Mouse (Mus musculus) neural tube, embryonic 14.5 days (tissue): ENCODE data around the gene Slc35e3. TPM values are rescaled to one million over a fixed set of nuclear protein-coding genes. Genes with fewer than 3 reads are reported as not detected.
A peak's percentile ranks its signal among the peaks of the same experiment; 100 is the strongest.

ENCODE experiments used
- ATAC-seq: fragments of 200-750 bp; cut with Nextera tagmentation; 2 replicates; pipeline ENCODE4 v1.8.0; 2017; ENCODE audit warnings: low read depth, mild to moderate bottlenecking, moderate TSS enrichment, moderate library complexity
- H3K27ac ChIP-seq: fragments of 300-500 bp; sonication (generic); 2 replicates; pipeline ENCODE4 v1.5.1; 2014; ENCODE audit warnings: low read depth, mild to moderate bottlenecking, control low read depth, low read length, moderate library complexity, mixed read lengths
- H3K27me3 ChIP-seq: fragments of 300-500 bp; sonication (generic); 2 replicates; pipeline ENCODE4 v1.6.1; 2014; ENCODE audit warnings: low read length; ENCODE audit not compliant: control insufficient read depth, insufficient read depth
- H3K36me3 ChIP-seq: fragments of 300-500 bp; sonication (generic); 2 replicates; pipeline ENCODE4 v1.6.1; 2014; ENCODE audit warnings: low read length, mixed read lengths; ENCODE audit not compliant: control insufficient read depth, insufficient read depth
- H3K4me1 ChIP-seq: fragments of 300-500 bp; sonication (generic); 2 replicates; pipeline ENCODE4 v1.6.1; 2014; ENCODE audit warnings: low read length; ENCODE audit not compliant: control insufficient read depth, insufficient read depth
- H3K4me2 ChIP-seq: fragments of 300-500 bp; sonication (generic); 2 replicates; pipeline ENCODE4 v1.6.1; 2014; ENCODE audit warnings: mild to moderate bottlenecking, low read depth, low read length, control low read depth
- H3K4me3 ChIP-seq: fragments of 300-500 bp; sonication (generic); 2 replicates; pipeline ENCODE4 v1.5.1; 2014; ENCODE audit warnings: low read depth, low read length, control low read depth, mixed read lengths
- H3K9ac ChIP-seq: fragments of 300-500 bp; sonication (generic); replicated peaks from 2 replicates; pipeline ENCODE4 v1.6.1; 2014; ENCODE audit warnings: low read depth, mild to moderate bottlenecking, control low read depth, low read length, mixed read lengths
- H3K9me3 ChIP-seq: fragments of 300-500 bp; sonication (generic); 2 replicates; pipeline ENCODE4 v1.6.1; 2016; ENCODE audit warnings: low read length; ENCODE audit not compliant: control insufficient read depth
- WGBS: fragments of 180-500 bp; shearing (Covaris S2); extraction: QIAGEN DNeasy Blood & Tissue Kit; methylation state at CpG from one replicate; pipeline ENCODE4 v1.1.7; 2014; 5-methylcytosine and 5-hydroxymethylcytosine counted together
- polyA plus RNA-seq: library from polyadenylated mRNA; unstranded; fragments of >200 nt; fragmentation: Nextera tagmentation; extraction: Ambion mirVana; gene quantifications from 2 replicates; pipeline ENCODE4 v1.2.1, GENCODE M21; 2014

Gene Slc35e3
- polyA plus RNA-seq, 1 experiment from 2014 or later, result 20.5 TPM

- H3K4me1 ChIP-seq, result no peaks in the 10 kb centered on the region
- no peak overlapping the region for H3K27ac ChIP-seq
- H3K4me3 ChIP-seq, result no peak overlapping the region
- H3K9ac ChIP-seq, result no peak overlapping the region
- peaks cover 51% of the 10 kb centered on the region for H3K36me3 ChIP-seq
- 95% methylated on average over 11 of the region's 11 CpGs for WGBS
- no peaks in the 10 kb centered on the region for H3K27me3 ChIP-seq
- no peaks in the 10 kb centered on the region for H3K9me3 ChIP-seq
- ATAC-seq, result no peak
- H3K4me2 ChIP-seq, result no peak overlapping the region
These were observed 56.7 kb downstream of the Slc35e3 start for GRCm38 (mm10) chr10:117689297-117690100.

GRCm38 (mm10) chr10:117688204-117689151 is 57.7 kb downstream of the Slc35e3 start:
- peaks cover 43% of the 10 kb centered on the region for H3K36me3 ChIP-seq
- 89% methylated on average over 13 of the region's 13 CpGs for WGBS
- H3K4me2 ChIP-seq, result no peak overlapping the region
- no peak overlapping the region for H3K4me3 ChIP-seq
- no peak overlapping the region for H3K27ac ChIP-seq
- H3K27me3 ChIP-seq, result no peaks in the 10 kb centered on the region
- no peaks in the 10 kb centered on the region for H3K4me1 ChIP-seq
- no peaks in the 10 kb centered on the region for H3K9me3 ChIP-seq
- no peak overlapping the region for H3K9ac ChIP-seq
- ATAC-seq, result peak; percentile 44; the same call in 1 of the 2 replicates

DNA sequence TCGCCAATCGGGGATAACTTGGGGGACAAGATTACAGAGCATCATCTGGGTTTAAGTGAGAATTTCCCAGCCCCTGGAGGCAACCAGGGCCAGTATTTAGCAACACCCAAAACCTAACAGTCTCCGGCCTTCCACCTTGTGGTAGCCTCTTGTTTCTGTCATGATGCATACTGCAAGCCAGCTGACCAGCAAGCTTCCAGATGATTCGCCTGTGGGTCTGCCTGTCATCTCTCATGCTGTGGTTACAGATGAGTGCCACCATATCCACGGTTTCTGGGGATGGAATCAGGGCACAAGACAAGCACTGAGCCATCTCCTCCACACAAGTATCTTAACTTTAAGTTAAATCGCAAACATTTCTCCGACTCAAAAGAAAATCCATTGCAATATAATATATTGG is 58.6 kb downstream of the Slc35e3 start:
- no peaks in the 10 kb centered on the region for H3K9me3 ChIP-seq
- no peak for ATAC-seq
- no peaks in the 10 kb centered on the region for H3K4me1 ChIP-seq
- WGBS, result 92% methylated on average over 7 of the region's 7 CpGs
- H3K4me2 ChIP-seq, result no peak overlapping the region
- H3K36me3 ChIP-seq, result peaks cover 37% of the 10 kb centered on the region
- no peak overlapping the region for H3K9ac ChIP-seq
- no peaks in the 10 kb centered on the region for H3K27me3 ChIP-seq
- no peak overlapping the region for H3K4me3 ChIP-seq
- no peak overlapping the region for H3K27ac ChIP-seq

- Histone ChIP-seq H3K9me3 (no peaks in the 10 kb centered on the region), H3K4me1 (no peaks in the 10 kb centered on the region), H3K36me3 (peaks cover 32% of the 10 kb centered on the region), H3K4me3 (no peak overlapping the region), H3K4me2 (no peak overlapping the region), H3K27ac (no peak overlapping the region), H3K27me3 (no peaks in the 10 kb centered on the region), H3K9ac (no peak overlapping the region)
- 78% methylated on average over 3 of the region's 3 CpGs for WGBS
- no peak for ATAC-seq
These were observed 59.1 kb downstream of the Slc35e3 start for GRCm38 (mm10) chr10:117687018-117687417.

DNA sequence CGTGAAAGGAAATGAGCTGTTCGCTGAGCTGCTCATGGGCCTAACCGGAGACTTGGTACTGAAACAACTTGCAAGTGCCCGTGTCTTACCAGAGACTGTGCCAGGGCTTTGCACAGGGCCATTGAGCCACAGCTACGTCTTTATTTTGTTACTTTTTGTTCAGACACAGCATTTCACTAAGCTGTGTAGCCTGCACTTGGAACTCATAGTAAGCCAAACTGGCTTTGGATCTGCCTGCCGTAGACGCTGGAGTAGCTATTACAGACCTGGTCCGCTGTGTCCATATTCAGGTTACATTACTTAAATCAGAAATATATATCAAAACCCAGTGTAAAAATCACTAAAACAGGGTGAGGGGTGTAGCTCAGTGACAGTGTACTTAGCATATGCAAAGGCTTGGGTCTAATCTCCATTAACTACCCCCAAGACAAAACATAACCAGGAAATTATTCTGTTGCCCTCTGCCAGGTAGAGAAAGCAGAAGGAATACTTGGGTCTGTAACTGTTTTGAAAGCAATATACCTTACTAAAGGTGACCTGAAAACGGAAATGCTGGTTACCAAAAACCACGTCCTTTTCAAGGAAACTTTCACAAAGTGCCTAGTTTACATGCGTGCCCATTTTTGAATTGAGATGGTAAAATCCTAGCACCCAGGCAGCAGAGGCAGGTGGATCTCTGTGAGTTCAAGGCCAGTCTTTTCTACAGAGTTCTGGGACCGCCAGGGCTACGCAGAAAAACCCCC is 60.1 kb downstream of the Slc35e3 start:
- H3K4me3 ChIP-seq, result no peak overlapping the region
- no peaks in the 10 kb centered on the region for H3K9me3 ChIP-seq
- H3K36me3 ChIP-seq, result peaks cover 24% of the 10 kb centered on the region
- H3K27me3 ChIP-seq, result no peaks in the 10 kb centered on the region
- no peaks in the 10 kb centered on the region for H3K4me1 ChIP-seq
- no peak overlapping the region for H3K4me2 ChIP-seq
- WGBS, result 93% methylated on average over 13 of the region's 13 CpGs
- no peak for ATAC-seq
- H3K9ac ChIP-seq, result no peak overlapping the region
- H3K27ac ChIP-seq, result no peak overlapping the region

- WGBS, result 97% methylated on average over 15 of the region's 15 CpGs
- H3K4me3 ChIP-seq, result no peak overlapping the region
These were observed 60.9 kb downstream of the Slc35e3 start for GRCm38 (mm10) chr10:117685171-117685848.

GRCm38 (mm10) chr10:117684298-117685170 is 61.6 kb downstream of the Slc35e3 start:
- no peak for ATAC-seq
- Histone ChIP-seq H3K27me3 (no peaks in the 10 kb centered on the region), H3K36me3 (peaks cover 11% of the 10 kb centered on the region), H3K4me1 (no peaks in the 10 kb centered on the region), H3K4me2 (no peak overlapping the region), H3K9ac (no peak overlapping the region), H3K9me3 (no peaks in the 10 kb centered on the region), H3K4me3 (no peak overlapping the region), H3K27ac (no peak overlapping the region)
- 90% methylated on average over 19 of the region's 19 CpGs for WGBS

More at GRCm38 (mm10) chr10:117685171-117685848, 60.9 kb downstream of the Slc35e3 start:
- H3K4me2 ChIP-seq, result no peak overlapping the region
- no peak for ATAC-seq
- no peaks in the 10 kb centered on the region for H3K9me3 ChIP-seq
- H3K36me3 ChIP-seq, result peaks cover 17% of the 10 kb centered on the region
- H3K9ac ChIP-seq, result no peak overlapping the region
- H3K4me1 ChIP-seq, result no peaks in the 10 kb centered on the region
- H3K27me3 ChIP-seq, result no peaks in the 10 kb centered on the region
- H3K27ac ChIP-seq, result no peak overlapping the region

GRCm38 (mm10) chr10:117683734-117684037 is 62.5 kb downstream of the Slc35e3 start:
- H3K27ac ChIP-seq, result no peak overlapping the region
- H3K4me2 ChIP-seq, result no peak overlapping the region
- no peak for ATAC-seq
- H3K9ac ChIP-seq, result no peak overlapping the region
- H3K4me3 ChIP-seq, result no peak overlapping the region
- no peaks in the 10 kb centered on the region for H3K4me1 ChIP-seq
- H3K27me3 ChIP-seq, result no peaks in the 10 kb centered on the region
- no peaks in the 10 kb centered on the region for H3K9me3 ChIP-seq
- H3K36me3 ChIP-seq, result peaks cover 3% of the 10 kb centered on the region
- 90% methylated on average over 9 of the region's 9 CpGs for WGBS
